Mouse (Mus musculus) brain, embryonic 14.5 days (tissue): Measurements from ENCODE around the gene Tmem255b.

Experiments
- CTCF ChIP-seq: fragments of 200-500 bp; IDR thresholded peaks from 2 replicates; pipeline ENCODE4 v1.5.1; 2012; ENCODE audit warnings: inconsistent platforms, mild to moderate bottlenecking, moderate library complexity, borderline replicate concordance; ENCODE audit not compliant: insufficient read depth, insufficient read length; ENCODE audit errors: extremely low read depth
- POLR2A ChIP-seq: fragments of 200-500 bp; IDR thresholded peaks from 2 replicates; pipeline ENCODE4 v1.6.1; 2012; ENCODE audit warnings: mild to moderate bottlenecking, inconsistent platforms, borderline replicate concordance; ENCODE audit not compliant: poor library complexity, insufficient read depth, insufficient read length, severe bottlenecking; ENCODE audit errors: extremely low read depth

- TF ChIP-seq CTCF, result no peak
- TF ChIP-seq POLR2A, result no peak
Observed at GRCm38 (mm10) chr8:13489986-13490910, 55.3 kb downstream of the Tmem255b start.
